Mouse (Mus musculus) 3134 (cell line): ENCODE measurements at regions not wholly inside any gene's neighbourhood (a gene's known extent, or its start where the extent isn't known, plus 50 kb on each side); places are given as distances from the start of the nearest gene placed in this dataset.
"Not testable (repeated sequence)": the region's sequence is repeated elsewhere in the genome, so short reads cannot be mapped to it uniquely, and the experiment has no call there.

Experiments used
- DNase-seq: peaks from one replicate; pipeline ENCODE4 v3.0.0-alpha.2; 2011; ENCODE audit warnings: low spot score; ENCODE audit not compliant: insufficient read length; ENCODE audit errors: extremely low read depth

DNA sequence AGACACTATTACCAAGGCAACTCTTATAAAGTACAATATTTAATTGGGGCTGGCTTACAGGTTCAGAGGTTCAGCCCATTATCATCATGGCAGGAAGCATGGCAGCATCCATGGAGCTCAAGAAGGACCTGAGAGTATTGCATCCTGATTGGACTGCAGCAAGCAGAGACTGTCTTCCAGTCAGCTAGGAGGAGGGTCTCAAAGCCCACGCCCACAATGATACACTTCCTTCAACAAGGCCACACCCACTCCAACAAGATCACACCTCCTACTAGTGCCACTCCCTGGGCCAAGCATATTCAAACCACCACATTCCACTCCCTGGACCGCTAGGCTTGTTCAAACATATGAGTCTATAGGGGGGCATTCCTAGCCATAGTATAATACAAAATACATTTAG is 78.6 kb upstream of the Slc25a13 start:
- DNase-seq = not testable (repeated sequence)

- DNase-seq = no peak
These were observed 74.8 kb upstream of the Slc25a13 start for GRCm38 (mm10) chr6:6291781-6292180.

DNA sequence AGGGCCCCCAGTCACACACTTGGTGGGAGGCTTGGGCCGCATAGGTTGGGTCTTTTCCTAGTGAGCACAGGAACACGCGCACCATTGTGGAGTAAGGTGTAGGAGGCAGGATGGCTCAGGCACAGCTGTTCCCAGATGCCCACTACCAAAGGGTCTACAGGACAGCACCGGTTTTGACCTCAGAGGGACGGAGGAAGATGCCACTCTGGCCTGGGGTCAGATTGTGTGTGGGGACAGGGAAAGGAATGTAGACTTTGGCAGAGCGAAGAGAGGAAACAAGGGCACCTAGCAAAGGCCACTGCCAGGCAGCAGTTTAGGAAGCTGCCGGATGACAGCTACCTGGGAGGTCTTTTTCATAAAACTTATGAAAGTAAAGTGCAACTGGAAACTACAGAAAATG is 73.5 kb upstream of the Slc25a13 start:
- no peak for DNase-seq

DNA sequence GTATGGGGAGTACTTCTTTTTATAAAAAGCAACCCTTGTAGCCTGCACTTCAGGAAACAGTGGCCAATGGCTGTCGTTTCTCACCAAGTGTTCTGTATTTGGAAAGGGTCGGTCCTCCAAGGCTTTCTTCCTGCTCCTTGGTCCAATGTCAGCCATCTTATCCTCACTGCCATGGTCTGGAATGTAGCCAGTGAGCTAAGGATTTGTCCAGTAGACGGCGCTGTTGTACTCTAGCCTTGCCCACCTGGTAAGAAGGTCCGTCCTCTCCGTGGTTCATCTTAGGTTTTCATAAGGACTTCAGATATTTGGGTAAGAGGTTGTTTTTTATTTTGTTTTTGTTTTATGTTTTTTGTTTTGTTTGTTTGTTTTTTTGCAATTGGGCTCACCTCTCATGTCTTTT is 72.8 kb upstream of the Slc25a13 start:
- DNase-seq = no peak

GRCm38 (mm10) chr6:6280812-6281568 is 64.0 kb upstream of the Slc25a13 start:
- DNase-seq = no peak

DNA sequence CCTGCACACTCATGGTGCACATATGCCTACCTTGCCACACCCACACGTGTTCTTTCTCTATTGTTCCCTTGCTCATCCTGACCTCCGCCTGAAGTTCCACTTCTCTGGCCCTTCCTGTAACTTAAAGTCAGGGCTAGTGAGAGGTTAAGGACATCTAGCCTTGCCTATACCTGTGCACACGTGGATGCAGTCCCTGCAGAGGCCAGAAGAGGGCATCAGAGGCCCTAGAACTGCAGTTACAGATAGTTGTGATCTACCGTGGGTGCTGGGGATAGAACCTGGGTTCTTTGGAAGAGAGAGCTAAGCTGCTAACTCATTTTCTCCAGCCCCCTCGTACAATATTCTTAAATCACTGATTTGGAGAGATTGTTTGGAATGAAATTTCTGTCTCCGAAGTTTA is 62.7 kb upstream of the Slc25a13 start:
- DNase-seq = no peak

DNA sequence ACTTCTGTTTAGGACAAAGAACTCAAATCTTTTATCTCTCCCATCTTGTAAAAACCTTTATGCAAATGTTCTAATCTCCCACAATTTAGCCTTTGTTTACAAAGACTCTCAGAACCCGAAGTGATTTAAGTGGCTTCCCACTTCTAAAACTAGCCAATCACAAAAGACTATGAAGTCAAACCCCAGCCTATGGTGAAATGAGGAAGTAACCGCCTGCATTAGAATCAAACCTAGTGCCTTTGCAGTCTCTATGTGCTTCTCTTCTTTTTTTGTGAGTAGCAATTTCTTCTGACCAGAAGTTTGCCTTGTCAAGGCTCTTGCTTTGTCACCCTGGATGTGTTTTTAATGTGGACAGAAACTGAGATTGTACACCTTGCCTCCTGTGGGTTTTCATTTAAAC is 53.6 kb upstream of the Slc25a13 start:
- DNase-seq = no peak
